Mouse (Mus musculus) thymus, adult 18-20 months (tissue): ENCODE measurements around the gene Ncstn.

Experiments
- DNase-seq, 2 experiments: peaks; one replicate each; pipeline ENCODE4 v3.0.0; 2022; ENCODE audit warnings: mixed read lengths in 2 of 2

The Ncstn gene

DNA sequence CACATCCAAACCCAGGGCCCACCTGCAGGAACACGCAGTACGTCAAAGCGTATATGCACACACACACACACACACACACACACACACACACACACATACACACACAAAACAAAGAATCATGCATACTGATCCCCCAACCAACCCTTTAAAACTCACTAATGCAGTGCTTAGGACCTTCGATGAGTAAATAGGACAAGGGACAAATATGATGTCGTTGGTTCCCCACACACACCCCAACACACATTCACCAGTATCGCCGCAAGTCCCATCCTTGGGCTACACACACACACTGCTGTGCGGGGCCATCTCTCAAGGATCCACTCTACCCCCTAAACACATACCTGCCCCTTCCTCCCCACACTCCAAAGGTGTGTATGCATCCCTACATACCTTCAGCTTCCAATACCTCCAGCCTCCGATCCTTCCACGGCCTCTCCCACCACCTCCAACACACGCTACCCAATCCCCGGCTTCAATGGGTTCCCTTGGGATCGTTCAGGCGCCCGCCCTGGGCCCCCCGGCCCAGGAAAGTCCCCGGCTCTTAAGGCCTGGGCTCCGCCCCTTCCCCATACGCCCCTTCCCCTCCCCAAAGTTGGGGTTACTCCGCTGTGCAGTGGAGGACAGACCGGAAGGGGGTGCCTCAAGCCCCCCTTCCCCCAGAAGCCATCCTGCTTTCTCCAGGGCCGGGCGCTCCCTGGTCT lies 56.2 kb downstream of the Ncstn start:
- DNase-seq: peak; percentile 37 to 58

DNA sequence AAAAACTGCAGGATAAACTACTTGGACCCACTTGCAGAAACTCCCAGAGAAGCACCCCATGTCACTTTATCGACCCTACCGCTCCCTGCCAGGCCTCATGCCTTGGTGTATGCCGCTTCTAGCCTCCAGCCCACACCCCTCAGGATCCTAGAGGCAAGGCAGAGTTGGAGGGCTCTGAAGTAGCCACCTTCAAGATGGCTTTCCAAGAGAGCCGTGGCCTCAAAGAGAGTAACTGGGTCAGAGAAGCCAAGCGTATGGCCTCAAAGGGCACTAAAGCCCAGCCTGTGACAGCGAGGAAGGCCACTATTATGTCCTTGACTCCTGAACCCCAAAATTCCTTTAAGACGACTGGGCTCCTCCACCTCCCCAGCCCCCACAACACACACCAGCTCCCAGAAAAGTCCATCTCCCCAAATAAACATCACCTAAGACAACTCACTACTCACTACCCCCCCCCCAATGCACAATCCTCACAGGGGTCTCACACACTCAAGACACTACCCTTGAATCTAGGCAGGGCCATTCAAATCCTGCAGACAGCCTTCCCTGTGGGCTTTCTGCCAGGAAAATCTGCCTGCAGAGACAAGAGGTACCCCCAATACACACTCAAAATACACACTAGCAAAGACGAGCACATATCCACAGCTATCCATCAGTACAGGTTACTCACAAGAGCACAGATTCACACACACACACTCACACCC lies 57.2 kb downstream of the Ncstn start:
- no peak for DNase-seq

DNA sequence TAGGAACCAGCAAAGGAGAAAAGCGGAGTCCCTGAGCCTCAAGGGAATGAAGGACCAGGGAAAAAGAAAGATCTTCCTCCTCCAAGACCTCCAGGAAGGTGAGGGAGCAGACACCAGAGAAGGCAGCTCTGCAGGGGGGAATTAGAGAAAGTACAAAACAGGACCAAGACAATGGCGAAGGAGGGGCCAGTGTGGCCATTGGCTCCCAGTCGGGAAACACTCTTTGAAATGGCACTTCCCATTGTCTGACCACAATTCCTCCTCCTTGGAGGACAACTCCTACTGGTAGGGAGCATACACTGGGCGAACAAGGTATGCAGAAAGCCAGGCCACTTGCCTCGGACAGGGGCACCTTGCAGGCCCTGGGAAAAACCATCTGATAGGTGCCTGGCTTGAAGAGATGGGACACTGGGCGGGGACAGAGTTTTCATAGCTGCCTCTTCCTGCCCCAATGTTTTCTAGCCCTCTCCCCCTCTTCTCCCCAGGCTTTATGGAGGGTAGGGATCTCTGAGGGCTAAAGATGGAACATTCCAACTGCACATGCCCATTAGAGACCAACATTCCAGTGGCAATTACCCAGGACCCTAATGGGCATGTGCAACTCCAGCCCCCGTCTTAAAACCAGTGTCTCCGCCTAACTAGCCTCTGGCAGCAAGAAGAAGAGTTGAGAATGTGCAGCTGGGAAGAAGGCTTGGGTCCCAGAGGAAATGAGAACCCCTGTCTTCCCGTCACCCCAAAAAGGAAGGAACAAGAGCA lies 58.3 kb downstream of the Ncstn start:
- no peak for DNase-seq

DNA sequence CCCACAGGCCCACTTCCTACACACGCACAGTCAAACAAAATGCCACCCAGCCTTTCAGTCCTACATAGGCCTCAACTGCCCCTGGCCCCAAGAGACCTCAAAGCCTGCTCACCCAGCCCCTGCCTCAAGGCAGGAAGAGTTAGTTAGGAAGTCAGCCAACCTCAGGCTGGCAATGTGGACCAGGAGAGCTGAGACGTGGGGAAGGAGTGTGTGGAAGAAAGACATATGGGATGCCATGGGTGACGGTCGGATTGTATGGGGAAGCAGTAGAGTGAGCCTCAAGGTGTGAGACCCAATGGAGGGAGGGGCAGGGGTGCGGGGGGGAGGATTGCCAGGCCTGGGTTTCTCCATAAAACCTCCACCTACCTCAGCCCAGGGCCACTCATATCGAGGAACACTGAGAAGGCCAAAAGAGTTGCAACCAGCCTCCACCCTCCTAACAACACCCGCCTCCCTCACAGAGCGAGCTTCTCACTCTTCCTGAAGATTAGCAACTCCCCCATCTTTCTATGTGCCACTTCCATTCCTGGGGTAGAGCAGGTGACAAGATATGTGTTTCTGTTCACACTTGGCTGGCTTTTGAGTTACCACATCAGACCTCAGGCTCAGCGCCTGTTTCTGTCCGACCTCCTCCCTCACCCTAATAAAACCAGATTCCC lies 62.6 kb downstream of the Ncstn start:
- no peak for DNase-seq

DNA sequence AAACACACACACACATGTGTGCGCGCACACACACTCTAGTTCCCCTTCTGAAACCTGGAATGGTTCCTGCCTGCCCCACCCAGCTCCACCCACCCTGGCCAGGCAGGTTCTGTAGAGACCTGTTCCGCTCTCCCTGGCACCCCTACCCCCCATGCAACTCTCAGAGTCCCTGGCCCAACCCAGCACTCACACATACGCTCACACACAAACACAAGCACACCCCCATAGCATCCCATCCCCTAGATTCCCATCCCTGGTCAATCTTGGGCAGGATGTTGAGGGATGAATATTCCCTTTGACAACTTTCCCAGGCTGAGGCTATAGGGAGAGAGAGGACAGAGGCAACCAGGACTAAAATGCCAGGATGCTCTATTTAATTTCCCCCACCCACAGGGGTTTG lies 63.3 kb downstream of the Ncstn start:
- DNase-seq: no peak

DNA sequence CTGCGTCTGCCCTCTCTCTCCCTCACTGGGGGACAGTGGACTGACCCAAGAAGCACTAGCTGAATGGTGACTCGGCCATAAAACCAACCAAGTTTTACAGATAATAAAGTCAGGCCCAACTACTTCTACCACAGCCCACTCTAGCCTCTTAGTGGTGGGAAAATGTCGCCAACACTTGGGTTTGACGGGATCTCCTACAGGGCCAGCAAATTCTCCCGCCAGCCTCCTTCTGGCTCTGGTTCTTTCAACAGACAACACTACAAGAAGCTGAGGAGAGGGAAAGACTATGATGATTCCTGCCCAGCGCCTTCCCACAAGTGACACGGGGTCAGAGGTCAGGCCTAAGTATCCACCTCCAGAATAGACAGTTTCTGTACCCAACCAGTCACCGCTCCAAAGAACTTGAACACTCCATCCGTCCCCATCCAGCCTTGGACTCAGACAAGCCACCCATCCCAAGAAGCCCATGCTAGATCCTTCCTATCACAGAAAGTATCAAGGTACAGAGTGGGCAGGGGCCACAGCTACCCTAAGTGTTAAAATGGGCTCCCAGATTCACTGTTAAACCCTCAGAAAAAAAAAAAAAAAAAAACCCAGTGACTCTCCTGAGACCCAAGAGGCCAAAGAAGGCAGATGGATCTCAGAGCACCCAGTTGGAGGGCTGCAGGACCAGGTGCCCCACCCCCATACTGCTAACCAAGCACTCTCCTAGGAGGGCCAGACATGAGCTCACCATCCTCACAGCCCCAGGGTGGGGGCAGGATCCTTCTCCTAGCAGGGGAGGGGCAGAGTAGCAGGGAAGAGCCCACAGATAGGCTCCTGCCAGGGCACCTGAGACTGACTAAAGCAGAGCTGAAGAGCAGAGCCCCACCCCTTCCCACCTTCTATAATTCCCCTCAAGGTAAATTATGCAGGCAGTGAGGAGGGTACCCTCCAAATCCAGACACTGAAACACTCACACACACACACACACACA lies 64.0 kb downstream of the Ncstn start:
- DNase-seq: no peak

DNA sequence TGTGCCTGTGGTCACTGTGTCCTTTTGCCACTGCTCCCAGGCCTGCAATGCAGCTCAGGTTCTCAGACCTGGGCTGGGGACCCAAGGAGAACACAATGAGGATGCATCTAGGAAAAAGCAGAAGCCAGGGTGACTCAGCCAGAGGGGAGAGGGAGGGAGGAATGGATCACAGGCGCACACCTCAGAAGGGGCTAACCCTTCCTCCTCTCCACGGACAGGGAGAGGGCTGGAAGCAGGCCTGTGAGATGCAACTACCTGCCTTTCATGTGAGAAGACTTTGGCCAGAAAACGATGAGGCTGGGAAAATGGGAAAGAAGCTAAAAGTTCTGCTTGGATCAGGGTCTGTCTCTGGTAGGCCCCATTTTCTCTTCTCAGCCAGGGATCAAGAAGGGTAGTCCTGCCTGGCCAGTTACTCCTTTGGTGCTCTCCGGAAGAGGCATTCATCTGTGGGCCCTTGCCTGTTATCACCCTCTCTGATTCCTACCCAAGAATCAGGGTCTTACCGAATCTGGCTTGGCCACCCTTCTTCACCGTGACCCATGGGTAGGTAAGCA lies 65.0 kb downstream of the Ncstn start:
- DNase-seq: no peak

DNA sequence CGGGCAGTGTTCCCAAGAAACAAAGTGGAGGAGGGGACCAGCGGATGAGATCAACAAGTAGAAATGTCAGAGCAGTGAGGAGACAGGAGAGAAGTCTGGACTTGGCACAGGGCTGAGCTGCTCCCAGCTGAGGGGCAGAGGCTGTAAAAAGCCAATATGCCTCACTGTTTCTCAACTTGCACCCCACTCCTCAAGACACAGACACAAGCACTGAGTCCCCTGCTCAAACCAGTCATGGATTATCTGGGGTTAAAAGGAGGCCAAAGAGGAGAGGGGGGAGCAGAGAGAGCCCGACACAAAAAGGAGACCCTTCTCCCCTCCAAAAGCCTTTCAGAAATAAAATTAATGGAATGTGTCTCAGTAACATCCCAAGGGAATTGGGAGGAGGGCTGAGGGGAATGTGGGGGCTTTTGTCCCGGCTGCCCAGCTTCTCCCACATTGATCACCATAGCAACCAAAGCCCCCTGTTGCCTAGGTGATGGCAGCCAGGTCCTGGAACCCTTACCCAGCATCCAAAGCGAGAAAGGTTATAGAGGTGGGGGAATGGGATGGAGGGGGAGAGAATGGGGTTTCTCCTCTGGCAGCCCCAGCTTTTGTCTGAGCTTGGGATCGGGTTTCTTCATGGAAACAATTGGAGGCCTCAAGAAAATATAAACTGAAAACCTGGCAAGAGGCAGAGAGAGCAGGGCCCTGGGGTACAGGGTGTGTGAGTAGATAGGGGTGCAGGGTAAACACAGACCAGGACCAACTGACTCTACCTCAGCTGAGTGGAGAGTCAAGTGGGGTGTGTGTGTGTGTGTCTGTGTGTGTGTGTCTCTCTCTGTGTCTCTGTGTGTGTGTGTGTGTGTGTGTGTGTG lies 65.7 kb downstream of the Ncstn start:
- no peak for DNase-seq

DNA sequence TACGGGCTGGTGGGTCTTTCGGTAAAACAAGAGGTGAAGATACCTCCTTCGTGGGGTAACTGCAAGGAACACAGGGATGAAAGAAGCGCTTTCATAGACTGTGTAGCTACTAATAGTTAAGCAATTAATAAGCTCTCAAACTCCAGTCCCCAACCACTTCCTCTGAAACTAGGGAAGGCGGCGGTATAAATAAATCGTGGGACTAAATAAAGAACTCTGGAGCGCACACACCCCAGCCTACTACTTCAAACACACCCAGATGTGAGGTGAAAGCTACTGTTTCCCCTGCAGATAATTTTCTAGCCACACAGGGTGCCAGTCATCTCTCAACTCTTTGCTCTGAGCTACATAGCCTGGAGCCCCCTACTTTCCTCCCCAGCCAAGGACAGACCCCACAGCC lies 66.6 kb downstream of the Ncstn start:
- DNase-seq: no peak
